Mouse (Mus musculus) telencephalon, adult 2 months (tissue): ENCODE measurements around the gene Bgn.

Experiments used
- DNase-seq: peaks from one replicate; pipeline ENCODE4 v3.0.0-alpha.2; 2011; ENCODE audit warnings: low read depth, low spot score

The Bgn gene

DNA sequence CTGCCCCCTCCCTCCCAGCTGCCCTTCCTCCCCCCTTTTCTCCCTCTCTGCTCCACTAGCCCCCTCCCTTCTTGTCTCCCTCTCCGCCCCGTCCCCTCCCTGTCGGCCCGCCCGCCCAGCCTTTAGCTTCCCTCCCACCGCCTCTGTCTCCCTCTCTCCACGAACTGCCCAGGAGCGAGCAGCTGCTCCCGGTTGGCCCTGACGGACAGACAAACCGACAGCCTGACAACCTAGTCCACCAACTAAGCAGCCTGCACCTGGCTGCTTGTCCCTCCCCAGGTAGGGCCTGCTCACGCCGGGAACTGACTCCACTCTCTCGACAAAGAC is at the start of gene Bgn:
TSS of gene Bgn (plus strand) at position 119 of the 327 bp plus-strand sequence.
- DNase-seq, result no peak

DNA sequence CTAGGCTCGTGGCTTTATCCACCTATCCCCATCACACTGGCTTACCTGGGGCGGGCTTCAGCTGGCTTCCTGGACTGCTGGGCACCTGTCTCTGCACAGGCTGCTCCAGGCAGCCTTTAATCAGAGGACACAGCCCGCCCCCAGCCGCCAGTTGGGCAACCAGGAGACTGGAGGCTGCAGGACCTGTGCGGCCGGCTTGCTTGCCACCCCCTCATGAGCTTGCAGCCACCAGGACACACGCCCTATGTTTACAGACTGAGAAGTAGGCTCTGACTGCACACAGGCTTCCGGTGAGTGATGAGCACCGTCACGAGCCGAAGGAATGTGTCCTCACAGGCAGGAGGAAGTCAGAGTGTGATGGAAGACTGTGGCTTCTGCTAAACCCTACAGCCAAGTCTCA is 48.1 kb upstream of the Bgn start, which contains the start of gene Trex2:
TSS of gene Trex2 (minus strand) at position 93 of the 400 bp plus-strand sequence.
- no peak for DNase-seq

DNA sequence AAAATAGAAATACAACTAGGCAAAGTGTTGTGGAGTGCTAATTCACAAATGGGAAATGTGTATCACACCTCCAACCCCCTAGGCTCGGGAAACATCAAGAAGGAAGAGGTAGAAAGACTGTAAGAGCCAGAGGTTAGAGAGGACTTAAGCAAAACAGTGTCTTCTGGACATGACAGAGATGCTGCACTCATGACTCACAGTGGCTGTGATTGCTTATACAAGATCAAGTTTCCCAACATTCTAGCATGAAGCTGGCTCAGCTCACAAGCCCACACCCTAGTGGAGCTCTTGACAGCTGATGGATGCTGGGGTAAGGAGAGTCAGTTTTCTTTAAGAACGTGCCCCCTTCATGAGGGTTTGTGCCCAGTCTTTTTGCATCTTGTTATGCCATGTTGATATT is 42.0 kb upstream of the Bgn start:
- no peak for DNase-seq

DNA sequence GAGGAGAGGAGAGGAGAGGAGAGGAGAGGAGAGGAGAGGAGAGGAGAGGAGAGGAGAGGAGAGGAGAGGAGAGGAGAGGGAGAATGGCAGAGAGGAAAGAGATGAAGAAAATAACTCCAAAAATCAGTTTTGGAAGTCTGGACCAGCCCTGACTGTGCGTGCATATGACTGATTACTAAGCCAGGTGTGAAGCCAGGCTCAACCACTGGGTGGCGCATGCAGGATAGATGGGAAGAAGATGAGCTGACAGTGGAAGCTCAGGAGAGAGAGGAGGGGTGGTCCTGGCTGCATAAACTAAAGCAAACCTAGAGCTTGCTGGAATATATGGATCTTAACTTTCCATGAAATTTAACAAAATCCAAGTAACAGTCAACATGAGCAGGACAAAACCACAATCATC is 31.5 kb upstream of the Bgn start:
- no peak for DNase-seq

DNA sequence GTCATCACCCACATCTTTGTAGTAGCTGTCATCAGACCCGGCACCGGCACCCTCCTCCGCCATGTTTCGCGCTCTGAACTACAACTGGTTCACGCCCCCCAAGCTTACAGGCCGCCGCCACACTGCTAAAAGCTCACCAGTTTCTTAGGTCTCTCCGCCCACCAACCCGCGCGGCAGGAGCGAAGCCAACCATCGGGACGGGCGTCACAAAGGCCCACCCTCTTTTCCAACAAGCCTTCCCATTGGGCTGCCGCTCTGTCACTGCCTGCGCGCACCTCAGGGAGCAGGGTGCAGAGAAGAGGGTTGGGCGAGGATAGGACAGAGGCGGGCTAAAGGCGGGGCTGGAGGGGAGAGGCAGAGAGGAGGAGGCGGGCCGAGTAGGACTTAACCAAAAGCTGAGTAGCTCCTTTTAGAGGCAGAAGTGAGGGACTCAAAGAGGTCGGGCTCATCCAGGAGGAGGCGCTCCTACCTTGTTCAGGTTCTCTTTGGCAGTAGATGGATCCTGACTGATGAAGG is 24.5 kb upstream of the Bgn start, which contains the start of gene Haus7:
TSS of gene Haus7 (minus strand) at position 168 of the 516 bp plus-strand sequence.
- DNase-seq, result peak; percentile 91

DNA sequence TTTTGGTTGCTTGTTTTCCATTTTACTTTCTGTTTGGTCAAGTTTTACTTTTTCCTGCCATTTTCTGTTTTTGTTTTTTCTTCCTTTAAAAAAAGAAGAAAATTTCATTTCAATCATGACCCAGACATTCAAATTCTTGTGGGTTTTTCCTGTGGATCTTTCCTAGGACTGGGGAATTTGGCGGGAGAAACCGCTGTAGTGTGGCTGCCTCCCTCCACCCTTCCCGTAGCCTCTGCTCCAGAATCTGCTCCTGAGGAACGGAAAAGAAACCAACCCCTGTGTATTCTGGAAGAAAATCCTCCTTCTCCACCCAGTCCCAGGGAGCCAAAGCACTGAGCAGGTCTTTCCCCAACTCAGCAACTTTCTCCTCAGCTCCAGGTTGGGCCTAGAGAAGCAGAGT is 22.6 kb upstream of the Bgn start:
- DNase-seq, result no peak

DNA sequence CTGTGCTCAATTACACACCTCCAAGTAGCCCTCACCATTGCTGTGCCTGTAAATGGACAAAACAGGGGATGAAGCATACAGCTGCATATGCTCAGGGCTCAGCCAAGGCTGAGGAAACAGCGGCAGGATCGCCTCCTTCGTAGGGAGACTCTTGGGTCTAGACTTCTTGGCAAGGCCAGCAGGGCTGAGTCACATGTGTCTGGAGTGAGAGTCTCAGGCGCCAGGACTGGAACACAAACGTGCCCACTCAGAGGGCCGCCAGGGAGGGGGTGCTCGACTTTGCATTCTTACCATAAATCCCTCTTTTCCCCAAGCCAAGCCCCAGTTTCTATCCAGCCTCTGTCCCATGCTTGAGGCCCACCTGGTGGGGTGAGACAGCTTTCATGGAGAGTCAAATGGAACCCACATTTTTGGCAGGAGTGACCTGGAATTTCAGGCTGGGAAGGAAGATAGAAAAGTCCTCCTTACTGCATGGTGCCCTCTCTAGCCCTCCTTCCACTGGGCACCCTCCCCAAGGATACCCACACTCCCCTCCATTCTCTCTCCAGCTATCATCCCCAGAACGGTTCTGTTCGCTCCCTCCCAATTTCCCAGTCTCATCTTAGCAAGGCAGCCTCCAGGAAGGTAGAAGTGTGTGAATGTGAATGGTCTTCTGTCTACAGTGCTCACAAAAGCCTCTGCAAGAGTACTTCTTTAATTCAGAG is 17.8 kb upstream of the Bgn start:
- DNase-seq, result no peak

DNA sequence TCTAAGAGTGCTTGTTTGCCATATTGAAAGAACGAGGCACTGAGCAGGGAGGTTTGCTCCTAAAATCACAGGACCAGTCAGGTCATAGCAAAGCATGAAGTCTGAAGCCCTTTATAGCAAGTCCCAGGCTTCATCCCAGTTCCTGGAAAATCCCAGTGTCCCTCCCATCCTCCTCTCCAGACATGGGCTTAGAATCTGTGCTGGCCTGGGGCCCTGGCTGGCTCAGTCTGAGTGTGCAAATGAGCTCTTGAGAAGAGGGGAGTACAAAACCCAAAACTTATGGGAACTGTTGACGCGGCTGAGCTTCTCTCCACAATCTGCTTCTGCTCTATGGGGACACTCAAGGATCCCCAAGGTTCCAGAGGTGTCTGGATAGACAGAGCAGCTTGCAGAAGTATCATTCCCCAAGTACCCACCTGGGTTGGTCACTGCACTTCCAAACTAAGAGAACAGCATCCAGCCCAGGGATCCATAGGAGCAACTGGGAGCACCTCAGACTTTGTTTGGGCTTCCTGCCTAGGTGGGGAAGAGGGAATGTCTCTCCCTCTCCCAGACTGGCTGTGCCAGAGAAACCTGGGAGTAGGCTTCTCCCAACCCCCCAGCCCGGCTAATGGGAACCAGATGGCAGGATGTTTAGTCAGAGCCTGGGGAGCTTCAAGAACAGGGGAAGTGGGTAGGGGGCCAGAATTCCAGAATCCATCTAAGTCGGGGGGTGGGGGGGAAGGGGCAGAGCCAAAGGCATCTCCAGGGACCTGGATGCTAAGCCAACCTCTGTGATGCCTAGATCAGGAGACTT is 15.8 kb upstream of the Bgn start:
- DNase-seq, result no peak

DNA sequence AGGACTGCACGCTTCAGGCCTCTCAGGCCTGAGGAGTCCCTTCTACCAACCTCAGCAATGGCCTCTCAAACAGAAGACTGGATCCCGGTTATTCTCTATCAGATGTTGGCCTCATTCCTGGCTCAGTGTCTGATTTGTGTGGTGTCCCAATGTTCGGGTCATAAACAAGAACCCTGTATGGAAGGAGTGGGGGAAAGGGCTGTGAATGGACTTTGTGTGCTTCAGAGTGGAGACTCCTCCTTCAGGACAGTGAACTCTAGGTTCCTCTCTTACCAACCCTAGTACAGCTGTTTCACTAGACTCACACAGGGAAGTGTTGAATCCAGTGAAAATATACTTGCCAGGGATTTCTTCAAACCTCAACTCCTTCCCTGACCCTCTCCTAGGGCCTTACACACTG is 15.1 kb upstream of the Bgn start:
- no peak for DNase-seq

DNA sequence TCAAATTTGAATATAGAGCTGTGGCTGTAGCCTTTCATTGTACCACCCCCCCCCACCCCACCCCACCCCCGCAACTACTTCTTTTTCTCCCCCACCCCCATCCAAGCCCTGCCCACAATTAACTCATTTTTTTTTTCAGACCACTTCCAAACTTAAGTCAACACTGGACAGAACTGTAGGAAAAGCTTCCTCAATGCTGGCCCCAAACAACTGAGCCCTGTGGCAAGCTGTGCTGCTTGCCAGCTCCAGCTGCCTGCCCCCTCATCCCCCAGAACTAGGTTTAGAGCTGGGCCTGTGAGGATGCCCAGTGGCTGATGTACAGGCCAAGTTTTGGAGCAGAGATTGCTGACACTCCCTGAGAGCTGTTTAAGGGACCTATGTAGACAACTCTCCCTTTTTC is 14.7 kb upstream of the Bgn start:
- DNase-seq, result no peak

DNA sequence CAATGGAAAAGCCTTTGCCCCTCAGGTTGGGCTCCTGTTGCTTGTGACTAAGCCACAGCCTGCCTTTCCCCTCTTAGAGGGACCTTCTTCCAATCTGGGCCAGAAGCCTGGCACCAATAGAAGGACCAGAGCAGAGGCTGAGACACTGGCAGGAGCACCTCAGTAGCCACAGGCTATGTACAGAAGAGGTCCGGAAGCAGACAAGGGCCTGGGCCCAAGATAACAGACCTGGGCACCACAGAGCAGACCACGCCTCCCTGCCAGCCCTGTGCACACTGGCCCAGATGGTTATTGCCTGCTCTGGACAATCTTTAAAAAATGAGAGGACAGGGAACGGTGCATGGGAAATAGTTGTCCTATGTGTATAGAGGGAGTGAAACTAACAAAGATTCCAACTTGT is 11.6 kb upstream of the Bgn start:
- DNase-seq, result no peak

DNA sequence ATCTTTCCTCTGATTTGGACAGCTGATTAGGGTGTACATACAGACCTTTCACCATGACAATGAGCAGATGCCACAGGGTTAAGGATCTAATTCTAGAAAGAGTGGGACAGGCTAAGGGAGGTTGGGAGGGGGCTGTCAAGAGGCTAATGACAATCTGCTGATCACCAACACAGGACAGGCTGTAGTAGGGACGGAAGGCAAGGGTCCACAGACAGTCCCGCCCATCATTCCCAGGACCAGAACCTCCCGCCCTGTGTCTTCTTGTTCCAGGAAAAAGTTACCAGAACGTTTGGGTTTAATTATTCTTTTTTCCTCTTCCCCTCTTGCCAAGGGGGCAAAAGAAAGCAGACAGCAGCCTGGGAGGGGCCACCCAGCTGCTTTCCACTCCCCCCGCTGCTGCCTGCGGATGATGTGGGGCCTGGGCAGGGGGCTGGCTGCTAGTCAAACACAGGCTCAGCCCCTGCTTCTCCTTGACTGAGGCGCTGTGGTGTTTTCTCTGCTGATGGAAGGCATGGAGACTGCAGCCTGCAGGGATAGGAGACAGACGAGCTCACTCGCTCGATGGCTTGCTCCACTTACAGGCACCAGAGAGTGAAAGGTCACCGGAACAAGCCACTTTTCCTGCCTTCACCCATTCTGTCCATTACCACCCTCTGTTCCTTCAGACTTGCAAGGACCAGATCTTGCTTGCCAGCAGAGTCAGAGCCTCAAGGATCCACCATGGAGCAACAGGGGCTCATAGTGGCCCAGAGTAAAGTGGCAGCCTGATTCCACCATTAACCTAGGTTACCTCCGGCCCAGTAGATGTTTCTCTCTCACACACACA is 8.8 kb upstream of the Bgn start:
- no peak for DNase-seq

DNA sequence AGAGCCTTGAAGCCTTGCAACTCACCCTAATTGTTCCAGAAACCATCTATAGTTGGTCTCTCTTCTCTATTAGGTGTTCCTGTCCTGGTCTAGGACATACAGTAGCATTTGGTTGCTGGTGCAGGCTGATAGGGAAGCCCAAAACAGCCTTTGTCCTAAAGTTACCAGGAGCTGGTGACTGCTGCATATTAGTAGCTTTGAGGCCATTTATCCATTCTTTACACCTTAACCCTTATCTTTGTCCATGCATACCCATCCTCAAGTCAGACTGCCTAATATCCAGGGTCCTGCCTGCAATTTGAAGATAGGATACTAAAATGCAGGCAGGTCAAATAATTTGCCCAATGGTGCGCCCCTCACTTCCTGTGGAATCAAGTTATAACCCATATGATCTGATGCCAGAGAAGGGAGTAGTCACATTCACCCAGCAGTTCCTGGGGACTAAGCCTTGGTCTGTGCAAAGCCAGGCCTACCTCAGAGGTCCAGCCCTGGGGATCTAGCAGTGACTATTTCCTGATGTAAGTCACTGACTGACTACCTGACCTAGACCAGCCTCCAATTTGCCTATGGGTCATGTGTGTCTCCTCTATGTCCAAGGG is 7.6 kb upstream of the Bgn start:
- DNase-seq, result no peak

DNA sequence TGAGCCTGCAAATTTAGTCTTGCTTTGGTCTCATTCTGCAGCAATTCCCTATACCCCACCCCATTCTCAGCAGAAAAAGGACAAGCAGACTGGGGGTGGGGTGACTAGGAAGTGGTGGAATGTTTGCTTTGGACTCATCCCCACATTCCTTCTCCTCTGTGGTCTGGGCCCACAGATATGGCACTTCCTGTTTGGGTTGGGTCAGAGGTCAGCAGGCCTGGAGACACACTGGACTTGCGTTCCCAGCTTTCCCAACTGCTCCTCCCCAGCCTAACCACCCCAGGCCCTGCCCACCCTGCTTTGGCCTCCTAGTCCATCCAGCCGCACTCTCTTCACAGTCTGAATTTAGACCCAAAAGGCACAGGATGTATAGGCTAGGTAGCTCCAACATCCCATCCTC is 6.8 kb upstream of the Bgn start:
- DNase-seq, result no peak

DNA sequence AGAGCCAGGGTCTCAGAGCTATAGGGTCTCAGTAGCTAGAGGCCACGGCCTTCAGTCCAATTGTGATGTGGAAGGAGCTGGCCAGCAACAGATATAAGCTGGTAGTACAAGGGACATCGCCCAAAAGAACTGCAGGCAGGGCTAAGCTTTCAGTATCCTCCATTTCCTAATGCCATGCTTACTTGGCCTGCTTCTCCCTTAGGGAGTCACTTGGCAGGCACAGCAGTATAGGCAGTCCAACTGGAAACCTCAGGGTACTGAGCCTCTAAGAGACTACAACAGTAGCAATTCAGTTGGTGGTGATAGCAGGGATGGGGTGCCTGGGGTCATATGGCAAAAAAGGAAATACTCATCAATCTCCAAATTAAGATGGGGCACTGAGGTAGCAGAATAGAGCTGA is 5.9 kb upstream of the Bgn start:
- DNase-seq, result no peak

DNA sequence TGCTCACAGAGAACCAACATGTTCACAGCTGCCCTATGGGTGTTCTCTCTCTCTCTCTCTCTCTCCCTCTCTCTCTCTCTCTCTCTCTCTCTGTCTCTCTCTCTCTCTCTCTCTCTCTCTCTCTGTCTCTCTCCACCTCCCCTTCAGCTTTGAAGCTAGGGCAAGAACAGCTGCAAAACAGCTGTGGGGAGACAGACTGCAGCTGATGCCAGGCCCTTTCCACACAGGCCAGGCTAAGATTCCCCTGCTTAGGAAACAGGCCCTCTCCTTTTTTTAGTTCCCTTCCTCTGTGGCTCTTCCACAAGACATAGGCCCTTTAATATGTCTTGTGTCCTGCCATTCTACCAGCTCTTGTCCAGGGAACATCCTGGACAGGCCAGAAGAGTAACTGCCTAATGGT is 3.7 kb upstream of the Bgn start:
- DNase-seq, result no peak

DNA sequence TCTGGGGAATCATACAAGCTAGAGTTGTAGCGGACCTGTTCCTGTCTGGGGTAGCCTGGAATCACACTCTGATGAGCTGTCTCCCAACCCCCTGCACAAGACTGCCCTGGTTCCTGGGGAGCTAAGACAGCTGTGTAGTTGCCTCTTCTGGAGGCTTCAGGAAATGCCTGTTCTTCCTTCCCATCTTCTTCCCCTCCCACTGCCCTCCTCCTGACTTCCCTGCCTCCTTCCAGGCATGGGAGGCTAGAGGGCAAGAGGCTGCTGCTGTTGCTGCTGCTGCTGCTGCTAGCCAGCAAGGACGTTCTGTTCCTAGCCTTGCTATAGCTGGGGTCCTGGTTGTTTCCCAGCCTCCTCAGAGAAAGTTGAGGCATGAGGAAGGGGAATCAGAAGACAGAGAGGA is 3.1 kb upstream of the Bgn start:
- no peak for DNase-seq

DNA sequence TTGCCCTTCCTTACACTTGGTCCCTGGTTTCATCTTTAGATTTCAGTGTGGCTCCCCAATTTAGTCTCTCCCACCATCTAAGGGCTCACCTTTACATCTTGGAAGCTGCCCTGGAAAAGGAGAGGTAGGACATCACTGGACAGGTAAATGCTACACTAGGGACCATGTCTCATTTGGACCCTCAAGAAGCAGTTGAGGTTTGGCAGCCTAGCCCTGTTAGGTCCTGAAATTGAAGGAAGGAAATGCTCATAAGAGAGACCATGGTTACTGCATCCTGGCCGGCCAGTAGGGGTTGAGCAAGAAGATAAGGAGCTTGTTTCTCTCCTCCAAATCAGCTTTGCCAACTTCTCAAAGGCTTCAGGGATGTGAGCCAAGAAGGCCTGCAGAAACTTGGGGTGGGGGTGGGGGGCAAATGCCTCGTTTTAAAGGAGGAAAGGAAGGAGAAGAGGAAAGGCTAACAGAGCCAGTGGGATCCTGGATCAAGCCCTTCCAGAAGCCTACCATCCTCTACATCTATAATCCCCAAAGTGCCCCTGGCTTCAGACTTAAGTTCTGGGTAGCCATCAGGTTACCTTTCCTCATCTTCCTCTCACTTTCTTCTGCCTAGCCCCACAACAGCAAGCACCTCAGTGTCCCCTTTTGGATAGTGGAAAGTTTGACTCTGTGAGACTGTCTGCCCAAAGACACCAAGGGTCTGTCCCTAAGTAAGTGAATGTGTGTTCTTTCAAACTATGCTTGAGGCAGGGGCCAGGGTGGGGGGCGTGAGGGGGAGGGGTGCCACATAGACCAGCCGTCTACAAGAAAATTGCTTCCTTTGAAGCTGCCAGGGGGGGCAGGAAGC is 539 bp upstream of the Bgn start:
- no peak for DNase-seq

DNA sequence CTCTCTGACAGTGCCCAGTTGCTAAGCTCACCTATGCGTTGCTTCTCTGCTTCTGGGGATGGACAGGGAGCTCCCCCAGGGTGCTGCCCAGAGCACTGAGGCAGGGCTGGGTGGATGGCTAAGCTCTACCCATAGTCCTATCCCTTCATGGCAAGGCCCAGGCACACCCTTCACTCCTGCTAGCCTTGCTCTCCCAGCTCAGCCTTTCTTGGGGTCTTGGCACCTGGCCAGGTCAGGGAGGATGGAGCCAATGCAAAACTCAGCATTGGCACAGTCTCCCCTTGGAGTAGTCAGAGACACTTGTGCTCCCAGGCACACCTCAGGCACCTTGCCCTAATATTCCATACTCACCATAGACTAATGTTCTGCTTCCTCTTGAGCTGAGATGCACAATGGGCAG is 674 bp downstream of the Bgn start:
- DNase-seq, result no peak

DNA sequence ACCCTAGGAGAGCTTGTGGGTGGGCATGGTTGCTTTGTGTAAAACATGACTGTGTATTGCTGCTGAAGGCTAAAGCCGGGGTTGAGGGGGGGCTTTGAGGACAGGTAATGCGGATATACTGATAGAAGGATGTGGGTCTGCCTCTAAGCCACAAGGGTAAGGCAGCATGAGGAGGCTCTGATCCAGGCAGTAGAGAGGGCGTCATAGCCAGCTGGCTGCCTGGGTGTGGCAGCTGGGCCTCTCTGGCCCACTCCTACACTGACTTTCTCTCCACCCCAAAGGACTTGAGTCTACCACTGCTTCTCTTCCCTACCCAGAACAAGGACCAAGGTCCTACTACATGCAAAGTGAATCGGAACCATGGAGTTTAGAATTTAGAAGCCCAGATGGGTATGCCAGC is 1.5 kb downstream of the Bgn start:
- no peak for DNase-seq

DNA sequence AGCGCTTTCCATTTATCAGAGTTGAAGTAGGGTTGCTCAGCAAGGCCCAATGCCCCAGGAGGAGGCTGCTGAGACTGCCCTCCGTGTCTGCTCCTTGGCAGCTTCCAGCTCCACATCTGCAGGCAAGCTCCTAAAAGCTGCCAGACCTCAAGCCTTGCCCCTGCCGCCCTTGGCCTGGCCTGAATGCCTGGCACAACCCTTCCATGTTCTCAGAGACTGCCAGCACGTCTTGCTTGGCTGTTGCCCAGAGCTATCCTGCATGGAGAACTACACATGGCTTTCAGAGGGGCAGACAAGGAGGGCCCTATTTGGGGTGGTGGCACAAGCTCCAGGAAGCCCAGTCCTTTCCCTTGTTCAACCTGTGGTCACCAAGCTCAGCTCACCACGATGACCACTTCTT is 3.5 kb downstream of the Bgn start:
- DNase-seq, result no peak
